Mouse (Mus musculus): ENCODE measurements at regions not wholly inside any gene's neighbourhood (a gene's known extent, or its start where the extent isn't known, plus 50 kb on each side); places are given as distances from the start of the nearest gene placed in this dataset.

DNA sequence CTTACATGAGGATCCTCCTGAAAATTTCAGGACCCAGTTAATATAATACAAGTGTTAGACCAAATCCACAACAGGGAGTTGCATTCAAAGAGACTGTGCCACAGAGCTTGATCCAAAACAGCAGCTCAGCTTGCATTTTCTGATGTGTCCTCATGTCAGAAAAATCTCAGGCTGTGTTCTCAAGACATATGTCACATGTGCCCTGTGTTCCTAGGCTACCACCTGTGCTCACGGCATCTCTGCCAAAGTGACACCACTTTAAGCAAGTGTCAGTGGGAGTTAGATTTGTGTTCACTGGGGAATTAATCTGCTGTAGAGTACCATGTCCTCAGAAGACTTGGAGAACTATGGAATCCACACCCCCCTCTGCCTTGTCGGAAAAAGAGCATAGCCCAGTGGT is 165.3 kb downstream of the Abcc12 start:
- Histone ChIP-seq H3K4me2 (ENCODE audit: low read length) (no peak overlapping the region), H3K27ac (no peak overlapping the region), H3K27me3 (ENCODE audit: insufficient read depth, low read length) (no peaks in the 10 kb centered on the region), H3K4me3 (replicated peaks; ENCODE audit: low read depth, low read length) (no peak overlapping the region), H3K36me3 (ENCODE audit: insufficient read depth, low read length) (no peaks in the 10 kb centered on the region), H3K9ac (ENCODE audit: low read depth, low read length) (no peak overlapping the region), H3K4me1 (replicated peaks; ENCODE audit: insufficient read depth, low read length) (no peaks in the 10 kb centered on the region), H3K9me3 (replicated peaks; ENCODE audit: low read length) (no peaks in the 10 kb centered on the region)
- 86% methylated on average over 2 of the region's 2 CpGs for WGBS
- DNase-seq (ENCODE audit: low spot score) (no peak), ATAC-seq (replicated peaks; ENCODE audit: low FRiP score, low read depth) (no peak)
- TF ChIP-seq CTCF (IDR thresholded peaks at IDR 0.05; ENCODE audit: low read depth): no peak

DNA sequence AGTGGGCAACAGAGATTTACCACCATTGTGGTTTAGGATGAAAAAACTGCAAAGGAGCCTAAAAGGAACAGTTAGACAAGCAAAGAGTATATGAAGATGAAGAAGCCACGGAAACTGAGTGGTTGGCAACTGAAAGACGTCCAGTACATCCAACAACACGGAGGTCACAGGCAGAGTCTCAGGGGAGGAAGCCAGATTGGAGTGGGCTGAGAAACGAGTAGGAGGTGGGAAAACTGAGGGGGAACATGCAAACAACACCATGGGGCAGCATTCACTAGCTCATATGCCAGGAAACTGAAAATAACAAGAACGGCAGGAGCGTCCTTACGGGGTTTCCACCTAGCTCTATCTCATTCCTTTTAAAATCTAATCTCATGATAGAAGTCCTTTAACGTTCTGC is 169.3 kb downstream of the Abcc12 start:
- ATAC-seq (replicated peaks; ENCODE audit: low FRiP score, low read depth) (no peak), DNase-seq (ENCODE audit: low spot score) (no peak)
- no peaks in the 10 kb centered on the region for H3K36me3 ChIP-seq (ENCODE audit: insufficient read depth, low read length)
- TF ChIP-seq CTCF (IDR thresholded peaks at IDR 0.05; ENCODE audit: low read depth): no peak
- no peak overlapping the region for H3K4me3 ChIP-seq (replicated peaks; ENCODE audit: low read depth, low read length)
- H3K27me3 ChIP-seq (ENCODE audit: insufficient read depth, low read length): no peaks in the 10 kb centered on the region
- no peak overlapping the region for H3K9ac ChIP-seq (ENCODE audit: low read depth, low read length)
- no peak overlapping the region for H3K27ac ChIP-seq
- no peak overlapping the region for H3K4me2 ChIP-seq (ENCODE audit: low read length)
- WGBS: 77% methylated on average over 8 of the region's 8 CpGs
- H3K4me1 ChIP-seq (replicated peaks; ENCODE audit: insufficient read depth, low read length): no peaks in the 10 kb centered on the region
- no peaks in the 10 kb centered on the region for H3K9me3 ChIP-seq (replicated peaks; ENCODE audit: low read length)

GRCm38 (mm10) chr8:86406196-86406595 is 174.3 kb downstream of the Abcc12 start:
- Histone ChIP-seq H3K4me3 (replicated peaks; ENCODE audit: low read depth, low read length) (no peak overlapping the region), H3K4me2 (ENCODE audit: low read length) (no peak overlapping the region), H3K9me3 (replicated peaks; ENCODE audit: low read length) (no peaks in the 10 kb centered on the region), H3K27me3 (ENCODE audit: insufficient read depth, low read length) (no peaks in the 10 kb centered on the region), H3K4me1 (replicated peaks; ENCODE audit: insufficient read depth, low read length) (no peaks in the 10 kb centered on the region), H3K36me3 (ENCODE audit: insufficient read depth, low read length) (no peaks in the 10 kb centered on the region), H3K27ac (no peak overlapping the region), H3K9ac (ENCODE audit: low read depth, low read length) (no peak overlapping the region)
- WGBS: 67% methylated on average over 3 of the region's 3 CpGs
- no peak for TF ChIP-seq CTCF (IDR thresholded peaks at IDR 0.05; ENCODE audit: low read depth)
- no peak for ATAC-seq (replicated peaks; ENCODE audit: low FRiP score, low read depth)
- no peak for DNase-seq (ENCODE audit: low spot score)

DNA sequence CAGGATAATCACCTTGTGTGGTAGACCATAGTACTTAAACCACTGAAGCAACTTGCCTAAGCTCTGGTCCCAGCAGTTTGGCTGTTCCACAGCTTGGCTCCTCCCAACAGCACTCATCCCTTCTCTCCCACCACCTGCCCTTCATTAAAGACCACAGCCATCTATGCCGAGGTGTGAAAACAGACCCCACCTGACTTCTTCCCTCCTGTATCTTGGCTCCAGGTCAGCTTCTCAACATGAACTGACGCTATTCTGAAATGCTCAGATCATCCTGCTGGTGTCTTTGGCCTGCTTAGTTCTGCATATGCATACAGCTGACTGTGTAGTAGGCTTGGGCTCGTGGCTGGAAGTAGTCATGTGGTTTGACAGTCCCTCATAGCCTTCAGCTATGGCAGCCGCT is 177.1 kb downstream of the Abcc12 start:
- no peak overlapping the region for H3K4me2 ChIP-seq (ENCODE audit: low read length)
- WGBS: 85% methylated on average over 4 of the region's 4 CpGs
- no peak overlapping the region for H3K9ac ChIP-seq (ENCODE audit: low read depth, low read length)
- H3K36me3 ChIP-seq (ENCODE audit: insufficient read depth, low read length): no peaks in the 10 kb centered on the region
- DNase-seq (ENCODE audit: low spot score) (no peak), ATAC-seq (replicated peaks; ENCODE audit: low FRiP score, low read depth) (no peak)
- no peak for TF ChIP-seq CTCF (IDR thresholded peaks at IDR 0.05; ENCODE audit: low read depth)
- no peaks in the 10 kb centered on the region for H3K27me3 ChIP-seq (ENCODE audit: insufficient read depth, low read length)
- H3K4me3 ChIP-seq (replicated peaks; ENCODE audit: low read depth, low read length): no peak overlapping the region
- H3K4me1 ChIP-seq (replicated peaks; ENCODE audit: insufficient read depth, low read length): no peaks in the 10 kb centered on the region
- no peak overlapping the region for H3K27ac ChIP-seq
- H3K9me3 ChIP-seq (replicated peaks; ENCODE audit: low read length): no peaks in the 10 kb centered on the region

DNA sequence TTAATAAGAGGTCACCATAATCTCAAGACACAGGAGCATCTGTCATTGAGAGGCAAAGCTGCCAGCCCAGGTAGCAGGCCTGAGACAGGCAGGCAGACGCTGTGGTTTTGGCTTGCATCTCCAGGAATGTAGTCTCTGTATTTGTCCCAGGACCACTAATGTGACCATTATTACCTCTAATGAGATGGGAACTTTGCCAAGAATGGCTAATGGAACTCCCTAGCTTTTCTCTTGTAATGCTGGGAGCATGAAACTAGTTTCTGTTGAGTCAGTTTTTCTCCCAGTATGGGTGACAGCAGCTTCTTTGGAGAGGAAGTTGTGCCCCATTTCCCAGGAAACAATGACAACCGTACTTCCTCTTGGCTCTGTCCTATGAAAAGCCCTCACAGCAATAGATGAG is 178.5 kb downstream of the Abcc12 start:
- Histone ChIP-seq H3K9ac (ENCODE audit: low read depth, low read length) (no peak overlapping the region), H3K4me3 (replicated peaks; ENCODE audit: low read depth, low read length) (no peak overlapping the region), H3K27me3 (ENCODE audit: insufficient read depth, low read length) (no peaks in the 10 kb centered on the region), H3K4me2 (ENCODE audit: low read length) (no peak overlapping the region), H3K9me3 (replicated peaks; ENCODE audit: low read length) (no peaks in the 10 kb centered on the region), H3K36me3 (ENCODE audit: insufficient read depth, low read length) (no peaks in the 10 kb centered on the region), H3K4me1 (replicated peaks; ENCODE audit: insufficient read depth, low read length) (no peaks in the 10 kb centered on the region), H3K27ac (no peak overlapping the region)
- no peak for DNase-seq (ENCODE audit: low spot score)
- ATAC-seq (replicated peaks; ENCODE audit: low FRiP score, low read depth): no peak
- 61% methylated on average over 2 of the region's 2 CpGs for WGBS
- TF ChIP-seq CTCF (IDR thresholded peaks at IDR 0.05; ENCODE audit: low read depth): no peak

GRCm38 (mm10) chr8:86395121-86395520 is 185.4 kb downstream of the Abcc12 start:
- no peak for TF ChIP-seq CTCF (IDR thresholded peaks at IDR 0.05; ENCODE audit: low read depth)
- no peak overlapping the region for H3K9ac ChIP-seq (ENCODE audit: low read depth, low read length)
- no peaks in the 10 kb centered on the region for H3K4me1 ChIP-seq (replicated peaks; ENCODE audit: insufficient read depth, low read length)
- no peak overlapping the region for H3K4me2 ChIP-seq (ENCODE audit: low read length)
- WGBS: 90% methylated on average over 3 of the region's 3 CpGs
- H3K36me3 ChIP-seq (ENCODE audit: insufficient read depth, low read length): no peaks in the 10 kb centered on the region
- H3K27me3 ChIP-seq (ENCODE audit: insufficient read depth, low read length): no peaks in the 10 kb centered on the region
- no peak overlapping the region for H3K27ac ChIP-seq
- H3K9me3 ChIP-seq (replicated peaks; ENCODE audit: low read length): no peaks in the 10 kb centered on the region
- DNase-seq (ENCODE audit: low spot score) (no peak), ATAC-seq (replicated peaks; ENCODE audit: low FRiP score, low read depth) (no peak)
- no peak overlapping the region for H3K4me3 ChIP-seq (replicated peaks; ENCODE audit: low read depth, low read length)

DNA sequence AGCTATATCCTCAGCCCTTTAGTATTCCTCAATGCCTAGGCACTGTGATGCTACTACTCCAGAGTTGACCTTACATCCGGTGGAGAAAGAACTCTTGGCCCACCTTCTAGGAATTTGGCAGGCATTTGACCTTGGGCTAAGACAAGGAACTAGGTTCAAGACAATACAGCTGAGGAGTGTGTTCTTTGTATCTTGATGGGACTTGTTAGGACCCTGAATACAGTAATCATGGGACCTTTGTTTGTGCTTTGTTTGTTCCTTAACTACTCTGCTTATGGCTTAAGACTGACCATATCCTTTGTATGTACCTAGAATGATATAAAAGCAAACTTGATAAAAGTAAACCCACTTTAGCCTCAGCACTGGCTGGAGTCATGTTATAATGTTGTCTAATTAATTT is 186.7 kb downstream of the Abcc12 start:
- ATAC-seq (replicated peaks; ENCODE audit: low FRiP score, low read depth) (no peak), DNase-seq (ENCODE audit: low spot score) (no peak)
- Histone ChIP-seq H3K4me1 (replicated peaks; ENCODE audit: insufficient read depth, low read length) (no peaks in the 10 kb centered on the region), H3K36me3 (ENCODE audit: insufficient read depth, low read length) (no peaks in the 10 kb centered on the region), H3K9ac (ENCODE audit: low read depth, low read length) (no peak overlapping the region), H3K4me3 (replicated peaks; ENCODE audit: low read depth, low read length) (no peak overlapping the region), H3K27ac (no peak overlapping the region), H3K27me3 (ENCODE audit: insufficient read depth, low read length) (no peaks in the 10 kb centered on the region), H3K4me2 (ENCODE audit: low read length) (no peak overlapping the region), H3K9me3 (replicated peaks; ENCODE audit: low read length) (no peaks in the 10 kb centered on the region)
- 79% methylated on average over 1 of the region's 1 CpGs for WGBS
- TF ChIP-seq CTCF (IDR thresholded peaks at IDR 0.05; ENCODE audit: low read depth): no peak

Data from kidney, postnatal 0 days (tissue).